Mouse (Mus musculus): ENCODE measurements around the gene Fam43b. TPM values are rescaled to one million over a fixed set of nuclear protein-coding genes. Genes with fewer than 3 reads are reported as not detected.

Fam43b gene
- polyA plus RNA-seq, 1 experiment from 2014 or later: 7.2 TPM

GRCm38 (mm10) chr4:138361370-138361821 lies 34.9 kb downstream of the Fam43b start:
- peak overlapping the region; percentile 22; the same call in 1 of the 2 replicates for H3K9ac ChIP-seq (replicated peaks)
- H3K4me2 ChIP-seq (replicated peaks): peak overlapping the region; percentile 20; the same call in 1 of the 2 replicates
- H3K4me1 ChIP-seq: peaks cover 8% of the 10 kb centered on the region
- H3K4me3 ChIP-seq: no peak overlapping the region
- H3K36me3 ChIP-seq: no peaks in the 10 kb centered on the region
- peak overlapping the region; percentile 39 for H3K27ac ChIP-seq (replicated peaks)
- H3K9me3 ChIP-seq: no peaks in the 10 kb centered on the region
- 2% methylated on average over 11 of the region's 11 CpGs for WGBS
- ATAC-seq (replicated peaks): no peak; the same call in 1 of the 2 replicates
- H3K27me3 ChIP-seq: no peaks in the 10 kb centered on the region

GRCm38 (mm10) chr4:138358176-138358575 lies 38.2 kb downstream of the Fam43b start:
- H3K4me2 ChIP-seq (replicated peaks): no peak overlapping the region
- H3K36me3 ChIP-seq: no peaks in the 10 kb centered on the region
- no peaks in the 10 kb centered on the region for H3K9me3 ChIP-seq
- WGBS: 81% methylated on average over 3 of the region's 3 CpGs
- no peaks in the 10 kb centered on the region for H3K27me3 ChIP-seq
- ATAC-seq (replicated peaks): no peak
- peaks cover 8% of the 10 kb centered on the region for H3K4me1 ChIP-seq
- H3K4me3 ChIP-seq: no peak overlapping the region
- no peak overlapping the region for H3K9ac ChIP-seq (replicated peaks)
- H3K27ac ChIP-seq (replicated peaks): no peak overlapping the region

GRCm38 (mm10) chr4:138356551-138356950 lies 39.8 kb downstream of the Fam43b start:
- no peak overlapping the region for H3K9ac ChIP-seq (replicated peaks)
- no peak overlapping the region for H3K4me2 ChIP-seq (replicated peaks)
- no peaks in the 10 kb centered on the region for H3K9me3 ChIP-seq
- no peak overlapping the region for H3K4me3 ChIP-seq
- H3K27me3 ChIP-seq: no peaks in the 10 kb centered on the region
- ATAC-seq (replicated peaks): no peak
- H3K4me1 ChIP-seq: peaks cover 5% of the 10 kb centered on the region
- WGBS: 90% methylated on average over 12 of the region's 12 CpGs
- no peak overlapping the region for H3K27ac ChIP-seq (replicated peaks)
- no peaks in the 10 kb centered on the region for H3K36me3 ChIP-seq

- no peak overlapping the region for H3K4me2 ChIP-seq (replicated peaks)
- H3K4me3 ChIP-seq: no peak overlapping the region
- whole genome bisulfite sequencing: 87% methylated on average over 8 of the region's 8 CpGs
- H3K27ac ChIP-seq (replicated peaks): no peak overlapping the region
- H3K4me1 ChIP-seq: 0 out of 2 replicates have a peak, but pooled peaks cover 1% of the 10 kb centered on the region
- no peak for ATAC-seq (replicated peaks)
- H3K36me3 ChIP-seq: no peaks in the 10 kb centered on the region
- H3K27me3 ChIP-seq: no peaks in the 10 kb centered on the region
- H3K9ac ChIP-seq (replicated peaks): no peak overlapping the region
- no peaks in the 10 kb centered on the region for H3K9me3 ChIP-seq
Observed at GRCm38 (mm10) chr4:138356141-138356540, 40.2 kb downstream of the Fam43b start.

GRCm38 (mm10) chr4:138355496-138355895 lies 40.8 kb downstream of the Fam43b start:
- Histone ChIP-seq H3K9ac (replicated peaks) (no peak overlapping the region), H3K4me1 (no peaks in the 10 kb centered on the region), H3K27ac (replicated peaks) (no peak overlapping the region), H3K27me3 (no peaks in the 10 kb centered on the region), H3K4me2 (replicated peaks) (no peak overlapping the region), H3K36me3 (no peaks in the 10 kb centered on the region), H3K9me3 (no peaks in the 10 kb centered on the region), H3K4me3 (no peak overlapping the region)
- 93% methylated on average over 2 of the region's 2 CpGs for WGBS
- ATAC-seq (replicated peaks): no peak

- 78% methylated on average over 10 of the region's 10 CpGs for WGBS
- Histone ChIP-seq H3K4me1 (no peaks in the 10 kb centered on the region), H3K9ac (replicated peaks) (no peak overlapping the region), H3K4me2 (replicated peaks) (no peak overlapping the region), H3K27me3 (no peaks in the 10 kb centered on the region), H3K27ac (replicated peaks) (no peak overlapping the region), H3K4me3 (no peak overlapping the region), H3K9me3 (no peaks in the 10 kb centered on the region), H3K36me3 (no peaks in the 10 kb centered on the region)
- no peak for ATAC-seq (replicated peaks)
Observed at GRCm38 (mm10) chr4:138353438-138354171, 42.7 kb downstream of the Fam43b start.

- H3K4me3 ChIP-seq: no peak overlapping the region
- no peak overlapping the region for H3K4me2 ChIP-seq (replicated peaks)
- H3K4me1 ChIP-seq: no peaks in the 10 kb centered on the region
- H3K36me3 ChIP-seq: no peaks in the 10 kb centered on the region
- WGBS: 88% methylated on average over 6 of the region's 6 CpGs
- no peak overlapping the region for H3K27ac ChIP-seq (replicated peaks)
- H3K9me3 ChIP-seq: no peaks in the 10 kb centered on the region
- ATAC-seq (replicated peaks): no peak
- no peak overlapping the region for H3K9ac ChIP-seq (replicated peaks)
- no peaks in the 10 kb centered on the region for H3K27me3 ChIP-seq
Observed at GRCm38 (mm10) chr4:138352692-138353091, 43.6 kb downstream of the Fam43b start.

GRCm38 (mm10) chr4:138351821-138352220 lies 44.5 kb downstream of the Fam43b start:
- H3K9me3 ChIP-seq: no peaks in the 10 kb centered on the region
- H3K4me3 ChIP-seq: no peak overlapping the region
- no peaks in the 10 kb centered on the region for H3K36me3 ChIP-seq
- no peak overlapping the region for H3K4me2 ChIP-seq (replicated peaks)
- H3K9ac ChIP-seq (replicated peaks): no peak overlapping the region
- no peak overlapping the region for H3K27ac ChIP-seq (replicated peaks)
- no peaks in the 10 kb centered on the region for H3K4me1 ChIP-seq
- 90% methylated on average over 5 of the region's 5 CpGs for WGBS
- ATAC-seq (replicated peaks): no peak
- no peaks in the 10 kb centered on the region for H3K27me3 ChIP-seq

- H3K4me2 ChIP-seq (replicated peaks): no peak overlapping the region
- H3K4me1 ChIP-seq: no peaks in the 10 kb centered on the region
- H3K27me3 ChIP-seq: no peaks in the 10 kb centered on the region
- no peak overlapping the region for H3K4me3 ChIP-seq
- no peak overlapping the region for H3K9ac ChIP-seq (replicated peaks)
- no peaks in the 10 kb centered on the region for H3K9me3 ChIP-seq
- ATAC-seq (replicated peaks): no peak
- no peak overlapping the region for H3K27ac ChIP-seq (replicated peaks)
- 73% methylated on average over 7 of the region's 7 CpGs for WGBS
- H3K36me3 ChIP-seq: no peaks in the 10 kb centered on the region
Observed at GRCm38 (mm10) chr4:138348716-138349115, 47.6 kb downstream of the Fam43b start.

- 55% methylated on average over 1 of the region's 1 CpGs for WGBS
- Histone ChIP-seq H3K9me3 (no peaks in the 10 kb centered on the region), H3K27me3 (no peaks in the 10 kb centered on the region), H3K27ac (replicated peaks) (no peak overlapping the region), H3K36me3 (no peaks in the 10 kb centered on the region), H3K4me3 (no peak overlapping the region), H3K9ac (replicated peaks) (no peak overlapping the region), H3K4me1 (no peaks in the 10 kb centered on the region), H3K4me2 (replicated peaks) (no peak overlapping the region)
- no peak for ATAC-seq (replicated peaks)
Observed at GRCm38 (mm10) chr4:138347280-138347679, 49.0 kb downstream of the Fam43b start.

GRCm38 (mm10) chr4:138344891-138345545 lies 51.3 kb downstream of the Fam43b start:
- Histone ChIP-seq H3K9ac (replicated peaks) (no peak overlapping the region), H3K9me3 (no peaks in the 10 kb centered on the region), H3K4me3 (no peak overlapping the region), H3K27ac (replicated peaks) (no peak overlapping the region), H3K4me1 (no peaks in the 10 kb centered on the region), H3K4me2 (replicated peaks) (no peak overlapping the region), H3K27me3 (no peaks in the 10 kb centered on the region), H3K36me3 (no peaks in the 10 kb centered on the region)
- no peak for ATAC-seq (replicated peaks)
- 64% methylated on average over 9 of the region's 9 CpGs for WGBS
